Mouse (Mus musculus): ENCODE measurements around the gene Pigw.

DNA sequence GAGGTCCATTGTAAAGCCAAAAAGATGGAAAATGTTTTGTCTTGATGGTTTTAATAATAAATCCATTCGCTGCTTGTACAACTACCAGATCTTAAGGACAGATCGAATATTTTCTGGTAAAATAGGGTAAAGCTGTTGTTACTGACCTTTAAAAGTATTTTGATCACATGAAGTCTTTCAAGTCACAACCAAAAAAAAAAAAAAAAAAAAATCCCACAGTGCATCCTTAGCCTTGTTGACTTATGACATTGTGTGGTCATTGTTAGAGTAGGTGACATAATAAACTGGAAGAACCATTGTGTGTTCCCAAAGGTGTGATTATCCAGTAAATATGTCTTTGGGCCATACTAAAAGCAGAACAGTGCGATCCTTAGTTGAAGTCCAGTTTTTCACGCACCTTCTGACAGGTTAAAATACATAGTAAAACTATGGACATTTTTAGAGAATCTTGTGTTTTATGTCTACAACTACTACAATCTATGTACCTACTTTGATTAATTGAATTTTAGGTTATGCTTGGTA lies 8.5 kb downstream of the Pigw start:
- TF ChIP-seq GATA1 (IDR thresholded peaks at IDR 0.05; ENCODE audit: low read length) (no peak), TAL1 (IDR thresholded peaks at IDR 0.05; ENCODE audit: low read length) (no peak)

All from erythroblast, embryonic 14.5 days (primary cell).